Mouse (Mus musculus) A20 (cell line): ENCODE results near the gene Tmem128.

Source experiments
- DNase-seq: peaks from one replicate; pipeline ENCODE4 v3.0.0-alpha.2; 2011; ENCODE audit warnings: low read depth, low spot score

Tmem128 gene

DNA sequence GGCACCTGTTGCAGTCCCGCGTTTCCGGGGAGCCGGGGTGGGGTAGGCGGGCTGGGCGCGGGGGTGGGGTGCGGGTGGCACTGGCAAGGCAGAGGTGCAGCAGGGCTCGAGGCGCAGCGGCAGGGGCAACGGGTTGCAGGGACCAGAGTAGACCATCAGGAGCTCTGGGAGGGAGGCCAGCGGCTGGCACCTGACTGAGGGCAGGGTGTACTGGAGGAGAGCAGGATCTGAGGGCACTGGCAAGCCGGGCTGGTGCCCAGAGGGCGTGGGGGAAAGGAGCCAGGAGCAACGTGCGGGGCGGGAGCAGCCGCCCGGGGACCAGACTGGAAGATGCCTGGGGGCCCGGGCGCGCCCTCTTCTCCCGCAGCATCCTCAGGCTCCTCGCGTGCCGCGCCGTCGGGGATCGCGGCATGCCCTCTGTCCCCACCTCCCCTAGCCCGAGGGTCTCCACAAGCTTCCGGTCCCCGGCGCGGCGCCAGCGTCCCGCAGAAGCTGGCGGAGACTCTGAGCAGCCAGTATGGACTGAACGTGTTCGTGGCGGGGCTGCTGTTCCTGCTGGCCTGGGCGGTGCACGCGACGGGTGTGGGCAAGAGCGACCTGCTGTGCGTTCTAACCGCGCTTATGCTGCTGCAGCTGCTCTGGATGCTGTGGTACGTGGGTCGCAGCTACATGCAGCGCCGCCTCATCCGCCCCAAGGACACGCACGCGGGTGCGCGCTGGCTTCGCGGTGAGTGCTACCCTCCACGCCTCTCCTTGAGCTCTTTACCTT is 17.3 kb downstream of the Tmem128 start:
- DNase-seq, result no peak

DNA sequence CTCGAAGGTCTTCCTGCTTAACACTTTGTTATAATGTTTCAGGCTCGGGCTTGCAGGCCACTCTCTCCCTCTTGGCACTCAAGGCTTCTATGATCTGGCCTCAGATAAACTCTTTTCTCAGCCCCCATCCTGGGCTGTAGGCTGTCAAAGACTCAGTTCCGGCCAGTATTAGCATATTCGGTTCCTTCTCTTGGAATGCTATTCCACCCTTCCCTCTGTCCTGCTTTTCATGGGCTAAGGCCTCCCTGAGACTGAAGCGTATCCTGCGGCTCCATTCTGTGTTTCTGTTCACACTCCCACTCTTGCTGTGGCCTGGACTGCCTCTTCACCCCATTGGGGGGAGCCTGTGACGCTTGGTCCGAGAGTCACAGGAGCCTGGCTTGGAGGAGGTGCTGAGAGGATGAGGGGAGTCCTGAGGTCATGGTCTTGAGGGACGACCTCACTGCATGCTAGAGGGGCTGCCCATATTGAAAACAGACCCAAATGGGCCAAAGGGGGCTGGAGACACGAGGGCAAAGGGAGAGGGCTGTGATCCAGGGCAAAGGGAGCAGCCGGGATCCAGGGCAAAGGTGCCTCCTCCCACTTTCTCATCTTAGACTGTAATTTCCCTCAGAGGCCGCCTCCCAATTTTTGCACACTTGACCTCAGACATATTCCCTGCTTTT is 18.1 kb downstream of the Tmem128 start:
- DNase-seq, result no peak

DNA sequence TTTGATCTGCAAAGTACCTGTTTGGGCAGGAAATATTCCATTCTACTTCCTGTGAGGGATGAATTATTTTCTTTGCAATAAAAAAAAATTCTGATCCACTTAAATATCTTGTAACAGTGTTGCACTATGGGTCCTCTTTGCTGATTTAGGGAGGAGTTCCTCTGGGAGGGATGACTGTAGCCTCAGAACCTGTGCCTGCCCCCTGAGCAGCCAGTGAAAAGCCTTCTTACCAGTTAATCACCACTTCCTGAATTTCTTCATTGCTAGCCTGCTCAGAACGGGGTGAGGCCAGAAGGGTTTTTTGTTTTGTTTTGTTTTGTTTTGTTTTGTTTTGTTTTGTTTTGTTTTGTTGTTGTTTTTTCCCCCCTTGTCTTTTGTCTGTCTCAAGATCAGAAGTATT is 20.1 kb downstream of the Tmem128 start:
- no peak for DNase-seq

GRCm38 (mm10) chr5:38285724-38286123 is 25.7 kb downstream of the Tmem128 start:
- no peak for DNase-seq

- no peak for DNase-seq
Observed at GRCm38 (mm10) chr5:38288476-38288875, 28.5 kb downstream of the Tmem128 start.

- DNase-seq, result no peak
Observed at GRCm38 (mm10) chr5:38301761-38302411, 41.9 kb downstream of the Tmem128 start.

- no peak for DNase-seq
Observed at GRCm38 (mm10) chr5:38302651-38303050, 42.7 kb downstream of the Tmem128 start.

DNA sequence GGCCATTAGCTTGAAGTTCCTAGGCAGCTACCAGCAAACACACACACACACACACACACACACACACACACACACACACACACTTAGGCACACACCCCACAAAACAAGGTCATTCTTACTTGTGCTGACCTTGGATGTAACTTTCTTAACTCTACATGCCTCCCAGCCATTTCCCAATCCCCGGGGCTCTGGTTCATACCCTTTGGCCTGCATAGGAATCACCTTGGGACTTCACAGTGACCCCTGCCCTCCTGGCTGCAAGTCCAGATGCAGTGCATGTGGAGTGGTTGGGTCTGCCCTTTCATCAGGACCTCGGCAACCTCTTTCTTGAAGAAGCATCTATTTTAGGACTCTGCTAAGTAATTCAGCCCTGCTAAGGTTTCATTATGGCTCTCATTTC is 45.3 kb downstream of the Tmem128 start:
- DNase-seq, result no peak

GRCm38 (mm10) chr5:38307255-38308101 is 47.5 kb downstream of the Tmem128 start:
- DNase-seq, result peak; percentile 88

DNA sequence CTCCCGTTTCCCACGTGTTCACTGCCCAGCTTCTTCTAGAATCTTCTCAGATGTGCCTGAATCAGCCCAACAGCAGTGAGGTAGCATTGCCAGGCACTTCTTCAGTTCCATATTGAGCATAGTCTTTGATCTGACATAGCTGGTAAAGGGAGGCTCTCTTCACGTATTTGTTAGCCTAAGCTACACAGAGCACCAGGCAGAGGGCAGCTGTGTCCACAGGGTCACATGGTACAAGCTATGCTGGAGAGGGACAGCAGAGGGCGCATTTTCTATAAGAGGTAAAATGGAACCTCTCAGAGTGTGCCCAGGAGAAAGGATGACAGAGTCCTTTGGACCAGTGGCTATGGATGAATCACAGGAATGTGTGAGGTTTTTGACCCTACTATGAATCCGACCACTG is 48.9 kb downstream of the Tmem128 start:
- peak; percentile 74 for DNase-seq

DNA sequence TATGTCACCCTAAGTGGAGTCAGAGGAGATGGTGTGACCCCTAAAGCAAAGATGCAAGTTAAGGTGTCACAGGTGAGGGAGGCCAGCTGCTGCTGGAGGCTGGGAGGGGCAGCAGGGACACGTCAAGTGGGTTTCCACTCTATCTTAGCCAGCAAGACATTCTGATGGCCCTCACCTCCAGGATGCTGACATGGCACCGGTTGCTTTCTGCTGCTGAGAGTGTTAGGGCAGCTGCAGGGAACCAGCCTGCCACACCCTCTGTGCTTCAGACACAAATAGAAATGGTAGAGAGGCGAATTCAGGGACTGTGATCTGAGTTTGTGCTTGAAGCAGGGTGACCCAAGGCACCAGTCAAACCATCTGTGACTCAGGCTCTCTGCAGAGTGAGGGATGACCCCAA is 49.8 kb downstream of the Tmem128 start:
- DNase-seq, result no peak
